Mouse (Mus musculus) hindbrain, embryonic 10.5 days (tissue): ENCODE data around the gene Dcn. TPM values are rescaled to one million over a fixed set of nuclear protein-coding genes. Genes with fewer than 3 reads are reported as not detected.

Experiments used
- polyA plus RNA-seq: library from polyadenylated mRNA; unstranded; fragments of >200 nt; fragmentation: Nextera tagmentation; extraction: Ambion mirVana; gene quantifications from 2 replicates; pipeline ENCODE4 v1.2.1, GENCODE M21; 2016

The Dcn gene
- polyA plus RNA-seq, 1 experiment from 2014 or later: 5.7 TPM

Other genes starting within 250 kb of the Dcn start
- 42.3 and 50.8 TPM in 2 replicates for gene Lum, start 85.5 kb downstream of the Dcn start, polyA plus RNA-seq
- gene Kera, start 127.3 kb downstream of the Dcn start, polyA plus RNA-seq: 0.27 TPM in 1 of 2 replicates, not detected in the other
- 0.12 and 0.89 TPM in 2 replicates for gene Epyc, start 164.5 kb downstream of the Dcn start, polyA plus RNA-seq
- gene Ccer1, start 213.4 kb downstream of the Dcn start, polyA plus RNA-seq: 0.09 TPM in 1 of 2 replicates, not detected in the other
- not detected in 2 replicates for gene C030005K15Rik, start 247.1 kb downstream of the Dcn start, polyA plus RNA-seq